Mouse (Mus musculus) intestine, embryonic 16.5 days (tissue): ENCODE data around the gene Gm7247. TPM values are rescaled to one million over a fixed set of nuclear protein-coding genes. Genes with fewer than 3 reads are reported as not detected.
"Not testable (repeated sequence)": the region's sequence is repeated elsewhere in the genome, so short reads cannot be mapped to it uniquely, and the experiment has no call there.

Source experiments
- ATAC-seq: fragments of 200-750 bp; cut with Nextera tagmentation; 2 replicates; pipeline ENCODE4 v1.8.0; 2017; ENCODE audit warnings: moderate TSS enrichment, moderate library complexity
- H3K27ac ChIP-seq: fragments of 300-500 bp; sonication (generic); 2 replicates; pipeline ENCODE4 v1.5.1; 2014; ENCODE audit warnings: mild to moderate bottlenecking, low read length
- H3K27me3 ChIP-seq: fragments of 300-500 bp; sonication (generic); replicated peaks from 2 replicates; pipeline ENCODE4 v1.6.1; 2014; ENCODE audit warnings: low read length, control low read depth, mixed read lengths; ENCODE audit not compliant: control insufficient read depth, insufficient read depth
- H3K36me3 ChIP-seq: fragments of 300-500 bp; sonication (generic); 2 replicates; pipeline ENCODE4 v1.6.1; 2014; ENCODE audit warnings: low read length, control low read depth; ENCODE audit not compliant: control insufficient read depth, insufficient read depth
- H3K4me1 ChIP-seq: fragments of 300-500 bp; sonication (generic); 2 replicates; pipeline ENCODE4 v1.6.1; 2014; ENCODE audit warnings: low read length, control low read depth, mixed read lengths; ENCODE audit not compliant: control insufficient read depth, insufficient read depth
- H3K4me2 ChIP-seq: fragments of 300-500 bp; sonication (generic); 2 replicates; pipeline ENCODE4 v1.6.1; 2014; ENCODE audit warnings: low read depth, low read length, control low read depth
- H3K4me3 ChIP-seq: fragments of 300-500 bp; sonication (generic); 2 replicates; pipeline ENCODE4 v1.5.1; 2014; ENCODE audit warnings: mild to moderate bottlenecking, low read length
- H3K9ac ChIP-seq: fragments of 300-500 bp; sonication (generic); 2 replicates; pipeline ENCODE4 v1.6.1; 2014; ENCODE audit warnings: low read depth, low read length
- H3K9me3 ChIP-seq: fragments of 300-500 bp; sonication (generic); 2 replicates; pipeline ENCODE4 v1.6.1; 2016; ENCODE audit warnings: low read length, control low read depth; ENCODE audit not compliant: control insufficient read depth
- WGBS: fragments of 180-500 bp; shearing (Covaris S2); extraction: QIAGEN DNeasy Blood & Tissue Kit; methylation state at CpG from one replicate; pipeline ENCODE4 v1.1.7; 2014; 5-methylcytosine and 5-hydroxymethylcytosine counted together
- polyA plus RNA-seq: library from polyadenylated mRNA; unstranded; fragments of >200 nt; fragmentation: Nextera tagmentation; extraction: Ambion mirVana; gene quantifications from 2 replicates; pipeline ENCODE4 v1.2.1, GENCODE M21; 2015

Gm7247 gene
- polyA plus RNA-seq, 1 experiment from 2014 or later = not detected

- Histone ChIP-seq H3K27me3 (no peaks in the 10 kb centered on the region), H3K9me3 (no peaks in the 10 kb centered on the region), H3K4me1 (no peaks in the 10 kb centered on the region), H3K4me2 (no peak within 1 kb of the TSS), H3K4me3 (no peak within 1 kb of the TSS), H3K36me3 (no peaks in the 10 kb centered on the region), H3K27ac (no peak within 1 kb of the TSS), H3K9ac (no peak within 1 kb of the TSS)
- ATAC-seq = no peak
- WGBS = 92% methylated on average over 4 of the region's 4 CpGs
Observed at GRCm38 (mm10) chr14:51552490-51552889, 190.9 kb downstream of the Gm7247 start, which contains the start of gene Gm5622. Gene Gm5622, plus strand, starts transcription at chr14:51552790.

GRCm38 (mm10) chr14:51573963-51574362 is 212.4 kb downstream of the Gm7247 start, which contains the start of gene Gm17175:
Gene Gm17175, minus strand, starts transcription at chr14:51574063.
- ATAC-seq = not testable (repeated sequence)

GRCm38 (mm10) chr14:51592039-51592438 is 230.5 kb downstream of the Gm7247 start, which contains the start of gene Gm17174:
Gene Gm17174, minus strand, starts transcription at chr14:51592139.
- not testable (repeated sequence) for H3K4me3 ChIP-seq, H3K9me3 ChIP-seq, H3K27me3 ChIP-seq, H3K9ac ChIP-seq, H3K27ac ChIP-seq, H3K4me1 ChIP-seq, H3K4me2 ChIP-seq, H3K36me3 ChIP-seq, ATAC-seq
- 91% methylated on average over 4 of the region's 4 CpGs for WGBS

More at GRCm38 (mm10) chr14:51573963-51574362, 212.4 kb downstream of the Gm7247 start, which contains the start of gene Gm17175:
- not testable (repeated sequence) for H3K4me1 ChIP-seq, H3K4me2 ChIP-seq, H3K4me3 ChIP-seq, H3K36me3 ChIP-seq, H3K9me3 ChIP-seq, H3K9ac ChIP-seq, H3K27ac ChIP-seq, H3K27me3 ChIP-seq
- WGBS = 86% methylated on average over 2 of the region's 2 CpGs

GRCm38 (mm10) chr14:51611210-51611609 is 249.7 kb downstream of the Gm7247 start, which contains the start of gene Gm17078:
Gene Gm17078, minus strand, starts transcription at chr14:51611310.
- Histone ChIP-seq H3K4me2 (no peak within 1 kb of the TSS), H3K9ac (no peak within 1 kb of the TSS), H3K27me3 (no peaks in the 10 kb centered on the region), H3K4me3 (no peak within 1 kb of the TSS), H3K4me1 (no peaks in the 10 kb centered on the region), H3K36me3 (no peaks in the 10 kb centered on the region), H3K27ac (no peak within 1 kb of the TSS), H3K9me3 (no peaks in the 10 kb centered on the region)
- no peak for ATAC-seq
- WGBS = 87% methylated on average over 1 of the region's 1 CpGs

Other genes starting within 250 kb of the Gm7247 start
- not detected in 2 replicates for gene Eddm3b, start 247.3 kb upstream of the Gm7247 start, polyA plus RNA-seq
- gene Rnase6, start 237.8 kb upstream of the Gm7247 start, polyA plus RNA-seq = 1.5 and 1.6 TPM in 2 replicates
- 107 and 192 TPM in 2 replicates for gene Rnase1, start 215.0 kb upstream of the Gm7247 start, polyA plus RNA-seq
- not detected in 2 replicates for gene Rnase2b, start 199.5 kb upstream of the Gm7247 start, polyA plus RNA-seq
- not detected in 2 replicates for gene Ang2, start 162.6 kb upstream of the Gm7247 start, polyA plus RNA-seq
- gene Ear14, start 158.4 kb upstream of the Gm7247 start, polyA plus RNA-seq = not detected in 2 replicates
- not detected in 2 replicates for gene Rnase2a, start 105.6 kb upstream of the Gm7247 start, polyA plus RNA-seq
- gene Vmn2r88, start 49.1 kb downstream of the Gm7247 start, polyA plus RNA-seq = not detected in 2 replicates
- gene Vmn2r89, start 90.1 kb downstream of the Gm7247 start, polyA plus RNA-seq = not detected in 2 replicates
- gene Gm5622, start 191.0 kb downstream of the Gm7247 start, polyA plus RNA-seq = not detected in 2 replicates
- not detected in 2 replicates for gene Gm17175, start 212.3 kb downstream of the Gm7247 start, polyA plus RNA-seq
- gene Gm17174, start 230.4 kb downstream of the Gm7247 start, polyA plus RNA-seq = not detected in 2 replicates
- gene Gm17078, start 249.6 kb downstream of the Gm7247 start, polyA plus RNA-seq = not detected in 2 replicates